Mouse (Mus musculus) adrenal gland, adult 2 months (tissue): ENCODE data around the gene Acad8. TPM values are rescaled to one million over a fixed set of nuclear protein-coding genes. Genes with fewer than 3 reads are reported as not detected.

ENCODE experiments used
- DNase-seq: peaks from one replicate; pipeline ENCODE4 v3.0.0; 2021
- long read RNA-seq: library from polyadenylated mRNA; stranded (forward); transcript quantifications from one replicate; pipeline ENCODE4 v2.0.0, GENCODE M21; 2021
- polyA plus RNA-seq: library from polyadenylated mRNA; depleted of rRNA; stranded (reverse); fragments of >200 nt; gene quantifications from 2 replicates; pipeline ENCODE4 v1.2.3, GENCODE M21; 2012; rRNA removed
- total RNA-seq, 2 experiments: library from RNA; stranded (reverse); gene quantifications; 2 replicates each; pipeline ENCODE4 v1.2.3; 2021

Gene Acad8
- 10 to 100 TPM; 54.2 to 69.9 TPM for total RNA-seq
- 13.3 and 15.9 TPM in 2 replicates for polyA plus RNA-seq
- long read RNA-seq, transcript Acad8-201 (11 exons, 2,859 nt) = major isoform, 89 of 105 reads
- long read RNA-seq, partial matches to known transcripts = 0 of 105 reads
- long read RNA-seq, other reads (novel, unspliced or antisense) = 16 of 105 reads

GRCm38 (mm10) chr9:26999461-27000395, at the start of gene Acad8, which contains the start of gene Thyn1:
Gene Acad8, minus strand, starts transcription at chr9:26999566.
Gene Thyn1, plus strand, starts transcription at chr9:26999710.
- peak; percentile 97 for DNase-seq

DNA sequence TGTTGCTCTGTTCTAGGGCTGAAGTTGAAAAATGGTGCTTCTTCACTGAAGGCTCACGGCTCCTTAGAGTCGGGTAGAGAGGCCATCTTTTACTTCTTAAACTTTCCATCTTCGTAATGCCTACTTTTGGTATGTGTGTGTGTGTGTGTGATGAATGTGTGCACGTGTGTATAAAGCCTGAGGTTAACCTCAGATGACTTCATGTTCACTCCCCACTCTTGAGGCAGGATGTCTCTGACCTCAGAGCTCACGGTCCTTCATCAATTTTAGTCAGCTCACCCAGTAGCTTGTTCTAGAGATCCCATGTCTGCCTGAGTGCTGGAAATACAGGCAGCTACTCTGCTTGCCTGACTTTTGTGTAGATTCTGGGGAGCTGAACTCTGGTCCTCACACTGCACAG, 44.5 kb upstream of the Acad8 start:
- DNase-seq = no peak

- no peak for DNase-seq
These were observed 31.4 kb upstream of the Acad8 start for GRCm38 (mm10) chr9:27030763-27031100.

DNA sequence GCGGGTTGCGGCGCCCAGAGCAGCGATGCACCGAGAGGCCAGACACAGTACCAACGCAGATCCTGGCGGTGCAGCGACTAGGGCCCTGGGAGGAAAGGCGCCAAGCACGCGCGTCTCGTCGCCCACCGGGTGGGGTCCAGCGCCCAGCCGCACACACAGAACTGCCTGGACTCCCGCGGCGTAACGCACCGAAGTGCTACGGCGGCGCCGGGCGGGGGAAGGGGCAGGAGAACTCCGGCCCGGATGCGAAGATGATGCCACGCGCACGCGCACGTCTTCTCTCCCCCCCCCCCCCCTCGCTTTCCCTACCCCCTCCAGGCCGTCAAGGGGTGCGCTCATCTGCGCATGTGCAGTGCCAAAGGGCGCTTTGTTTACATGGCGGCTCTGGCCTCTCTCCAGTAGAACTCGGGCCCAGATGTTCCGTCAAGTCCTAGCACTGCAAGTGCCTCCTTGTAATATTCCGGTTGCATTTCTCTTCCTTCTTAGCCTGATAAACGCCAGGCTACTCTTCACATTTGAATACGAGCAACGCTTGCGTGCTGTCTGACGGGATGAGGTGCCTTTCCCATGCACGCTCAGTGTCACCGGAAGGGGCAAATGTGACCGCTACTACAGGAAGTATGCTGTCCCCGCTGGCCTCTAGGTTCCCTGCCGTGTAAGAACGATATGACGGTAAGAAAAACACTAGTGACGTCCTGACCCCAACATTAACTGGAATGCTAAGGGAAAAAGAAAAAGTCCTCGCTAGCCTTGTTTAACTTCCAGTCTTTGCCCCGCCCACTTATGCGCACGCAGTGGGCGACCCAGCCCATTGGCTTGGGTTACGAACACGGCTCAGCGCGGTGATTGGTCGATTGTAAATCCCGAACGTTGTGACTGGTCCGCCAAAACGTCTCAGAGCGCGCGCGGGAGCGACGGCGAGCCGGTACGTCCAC, 30.7 kb upstream of the Acad8 start, which contains the start of the genes Vps26b and Ncapd3:
TSS of gene Vps26b (minus strand) at position 238 of the 935 bp plus-strand sequence.
TSS of gene Ncapd3 (plus strand) at position 348 of the 935 bp plus-strand sequence.
- peak; percentile 96 for DNase-seq

DNA sequence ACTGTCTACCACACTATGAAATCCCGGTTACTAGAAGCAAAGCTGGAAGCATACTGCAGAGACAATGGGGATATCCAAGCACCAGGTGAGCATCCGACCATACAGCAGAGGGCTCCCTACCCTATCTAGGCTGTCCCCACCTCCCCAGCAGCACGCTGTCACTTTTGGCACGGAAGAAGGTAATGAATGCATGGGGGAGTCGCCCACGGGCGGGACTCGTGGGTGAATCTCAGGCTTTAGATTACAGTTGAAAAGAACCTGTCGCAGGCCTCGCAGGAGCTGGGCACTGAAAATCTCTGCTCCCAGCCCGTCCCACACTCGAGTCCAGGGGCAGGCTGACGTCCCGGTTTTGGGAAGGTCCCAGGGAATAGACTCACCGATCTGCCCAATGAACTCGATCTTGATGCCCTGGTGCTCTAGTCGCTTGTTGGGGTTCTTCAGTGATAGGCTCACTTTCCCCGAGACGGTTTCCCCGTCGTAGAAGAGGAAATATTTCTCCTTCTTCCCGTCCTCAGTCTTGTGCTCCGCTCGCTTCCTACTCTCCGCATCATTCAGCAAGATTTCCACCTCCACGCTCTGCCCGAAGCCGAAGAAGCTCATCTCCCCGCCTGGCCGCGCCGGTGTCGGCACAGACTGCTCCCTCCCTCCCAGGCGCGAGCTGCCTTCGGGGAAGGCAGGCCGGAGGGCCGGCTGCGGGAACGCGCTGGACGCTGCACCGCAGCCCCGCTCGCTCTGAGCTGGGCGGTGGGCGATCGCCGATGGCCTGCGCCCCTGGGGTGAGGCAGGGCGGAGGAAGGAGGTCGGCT, 29.9 kb upstream of the Acad8 start:
- peak; percentile 56 for DNase-seq

DNA sequence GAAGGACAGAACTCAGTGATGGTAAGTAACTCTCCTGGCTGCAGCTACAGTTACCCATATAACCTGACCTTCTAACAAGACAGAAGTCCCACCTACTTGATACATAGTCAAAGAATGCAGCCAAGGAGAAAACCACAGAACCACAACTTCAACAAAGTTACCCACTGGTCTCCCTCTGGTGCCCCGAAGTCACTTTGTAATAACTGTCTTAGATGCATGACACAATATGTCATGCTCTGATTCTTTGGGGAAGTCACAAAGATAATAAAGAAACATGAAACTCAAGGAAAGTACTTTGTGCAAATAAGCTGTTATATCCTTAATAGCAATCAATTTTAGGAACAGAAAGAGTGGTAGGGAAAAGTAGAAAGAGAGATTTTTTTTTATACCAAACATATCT, 27.3 kb upstream of the Acad8 start:
- DNase-seq = no peak

- no peak for DNase-seq
These were observed 24.3 kb upstream of the Acad8 start for GRCm38 (mm10) chr9:27023681-27024080.

DNA sequence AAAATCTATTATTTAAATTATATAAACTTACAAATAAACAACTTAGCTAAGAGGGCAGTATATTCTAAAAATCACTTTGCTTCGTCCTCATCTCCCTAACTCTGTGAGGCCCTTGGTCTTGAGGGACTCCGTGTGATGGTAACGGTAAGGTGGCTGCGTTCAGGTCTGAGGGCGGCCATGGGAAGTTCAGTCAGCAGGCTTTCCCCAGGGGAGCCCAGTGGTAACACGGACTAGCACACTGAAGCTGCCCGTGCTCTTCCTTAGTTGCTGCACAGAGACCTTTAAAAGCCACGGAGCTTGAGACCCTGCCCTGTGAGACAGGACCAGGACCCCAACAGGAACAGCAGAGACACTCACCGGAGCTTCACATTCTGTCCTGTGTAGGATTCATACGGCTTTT, 19.6 kb upstream of the Acad8 start:
- DNase-seq = no peak

DNA sequence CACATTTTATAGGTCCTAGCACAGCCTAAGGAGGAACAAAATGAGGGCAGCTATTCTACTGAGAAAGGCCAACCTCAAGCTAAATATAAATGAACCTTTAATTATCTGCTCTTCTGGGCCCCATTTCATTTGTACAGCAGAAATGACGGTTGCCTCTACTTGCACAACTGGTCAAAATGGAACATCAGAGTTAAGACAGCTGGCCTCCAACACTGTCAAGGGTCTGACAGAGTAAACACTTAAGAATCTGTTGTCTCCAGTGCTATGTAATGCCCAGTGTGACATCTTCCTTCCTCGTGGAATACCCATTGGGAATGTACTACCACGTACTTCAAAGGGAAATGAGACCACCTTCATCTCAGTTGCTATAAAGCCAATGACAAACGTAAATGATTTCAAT, 12.2 kb upstream of the Acad8 start:
- DNase-seq = no peak

DNA sequence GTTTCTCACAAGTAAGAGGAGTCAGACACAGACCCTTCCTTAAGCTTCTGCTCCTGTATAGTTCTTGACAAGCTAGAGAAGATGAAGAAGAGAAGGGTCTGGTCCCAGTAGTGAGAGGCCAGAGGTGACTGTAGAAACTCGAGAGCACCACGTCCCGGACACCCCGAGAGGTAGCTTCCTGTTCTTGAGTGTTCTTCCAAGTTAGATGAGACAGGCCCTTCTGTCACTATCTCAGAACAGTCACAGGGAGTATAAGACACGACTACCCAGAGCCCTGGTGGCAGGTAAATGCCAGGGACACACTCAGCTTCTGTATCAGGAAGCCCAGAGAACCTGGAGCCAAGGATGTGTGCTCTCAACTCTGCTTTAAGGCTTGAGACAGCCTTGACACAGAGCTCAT, 9.9 kb upstream of the Acad8 start:
- DNase-seq = no peak

- no peak for DNase-seq
These were observed 7.5 kb upstream of the Acad8 start for GRCm38 (mm10) chr9:27006866-27007265.

GRCm38 (mm10) chr9:27005933-27006332, 6.6 kb upstream of the Acad8 start:
- DNase-seq = no peak

GRCm38 (mm10) chr9:27005231-27005630, 5.9 kb upstream of the Acad8 start:
- DNase-seq = no peak

DNA sequence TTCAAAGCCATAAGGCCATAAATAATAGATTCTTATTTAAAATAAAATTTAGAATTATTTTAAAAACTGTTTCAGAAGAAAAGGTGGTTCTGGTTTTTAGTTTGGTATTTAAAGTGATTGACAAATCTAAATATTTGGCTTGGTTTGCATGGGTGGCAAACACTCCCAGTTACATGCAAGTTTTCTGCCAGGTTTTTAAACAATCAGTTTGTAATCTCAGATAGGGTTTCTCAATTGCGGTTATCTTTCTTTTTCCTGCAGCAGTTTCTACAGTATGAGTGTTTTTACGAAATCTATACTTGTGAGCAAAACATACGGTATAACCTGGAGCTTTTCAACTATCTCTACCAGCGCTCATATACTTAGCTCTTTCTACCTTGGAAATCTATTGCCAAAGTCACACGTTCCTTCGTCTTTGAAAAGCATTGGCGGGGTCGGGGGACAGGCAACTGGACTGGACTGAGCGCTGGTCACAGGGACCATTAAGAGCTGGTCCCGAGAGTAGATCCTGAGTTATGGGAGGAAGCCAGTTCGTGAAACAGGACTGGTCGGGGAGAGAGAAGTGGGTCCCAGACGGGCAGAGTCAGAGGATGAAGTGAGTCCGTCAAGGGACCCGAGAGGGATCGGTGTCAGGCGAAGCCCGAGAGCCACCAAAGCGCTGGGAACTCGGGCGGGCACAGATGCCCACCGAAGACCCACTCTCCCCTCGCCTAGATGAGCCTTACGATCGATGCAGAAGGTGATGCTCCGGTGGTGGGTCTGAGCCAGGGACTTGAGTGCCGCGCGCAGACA, 501 bp downstream of the Acad8 start:
- no peak for DNase-seq

DNA sequence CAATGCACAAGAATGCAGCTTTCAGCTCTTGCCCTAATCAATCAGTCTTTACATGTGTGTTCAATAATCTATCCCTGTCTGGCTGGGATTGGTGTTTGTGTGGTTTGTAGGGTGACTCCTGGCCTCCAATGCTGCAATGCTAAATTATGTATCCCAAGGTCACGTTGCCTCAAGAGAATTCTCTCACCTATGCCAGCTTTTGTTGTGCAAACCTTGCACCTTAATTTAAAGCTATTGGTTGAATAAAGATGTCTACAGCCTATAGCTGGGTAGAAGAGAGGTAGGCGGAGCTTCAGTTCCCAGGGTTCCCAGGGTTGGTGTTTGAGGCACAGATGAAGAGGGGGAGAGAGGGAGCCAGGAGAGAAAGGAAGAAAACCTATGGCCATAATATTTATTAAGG, 1.9 kb downstream of the Acad8 start:
- DNase-seq = no peak

DNA sequence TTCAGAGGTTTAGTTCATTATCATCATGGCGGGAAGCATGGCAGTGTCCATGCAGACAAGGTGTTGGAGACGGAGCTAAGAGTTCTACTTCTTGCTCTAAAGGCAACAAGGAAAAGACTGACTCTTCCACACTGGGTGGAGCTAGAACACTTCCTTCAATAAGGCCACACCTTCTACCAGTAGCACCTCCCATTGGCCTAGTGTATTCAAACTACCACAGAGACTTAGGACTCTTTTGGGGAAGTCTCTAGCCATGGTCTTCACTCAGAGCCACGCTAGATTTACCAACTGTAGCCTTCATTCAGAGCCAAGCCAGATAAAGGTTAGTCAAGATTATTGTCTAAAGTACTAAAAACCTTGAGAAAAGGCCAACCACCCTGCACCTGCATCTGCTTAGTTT, 2.3 kb downstream of the Acad8 start:
- no peak for DNase-seq

DNA sequence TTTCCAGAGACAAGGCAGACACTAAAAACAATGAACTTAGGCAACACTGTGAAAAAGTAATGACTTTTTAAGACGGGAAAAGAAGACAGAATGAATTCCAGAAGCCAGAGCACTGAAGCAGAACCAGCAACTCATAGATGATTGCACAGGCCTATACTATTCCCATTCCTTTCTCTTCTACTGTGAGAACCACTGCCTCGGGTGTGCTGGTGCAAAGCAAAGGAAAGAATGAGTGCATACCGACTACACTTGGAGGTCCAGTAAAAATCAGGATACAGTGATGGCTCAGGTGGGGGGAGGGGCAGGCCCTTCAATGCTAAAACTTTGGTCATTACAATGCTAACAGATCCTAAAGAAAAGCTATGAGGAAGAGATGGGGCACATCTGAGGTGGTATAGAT, 5.5 kb downstream of the Acad8 start:
- no peak for DNase-seq

DNA sequence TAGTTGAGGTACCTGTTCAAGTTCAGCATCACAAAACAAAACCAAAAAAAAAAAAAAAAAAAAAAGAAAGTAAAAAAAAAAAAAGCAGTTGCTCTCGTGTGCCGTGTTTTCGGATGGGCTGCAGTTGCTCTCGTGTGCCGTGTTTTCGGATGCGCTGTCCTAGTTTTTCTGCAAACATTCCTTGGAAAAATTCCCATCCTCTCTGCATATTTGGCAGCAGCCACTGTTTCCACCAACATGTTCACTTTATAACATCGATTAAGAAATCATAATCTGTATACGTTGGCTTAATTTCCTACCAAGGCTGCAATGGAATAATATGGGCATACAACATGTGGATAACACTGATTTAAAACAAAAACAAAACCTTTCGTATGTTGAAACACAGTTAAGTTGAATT, 6.2 kb downstream of the Acad8 start:
- DNase-seq = no peak

GRCm38 (mm10) chr9:26990181-26990580, 9.2 kb downstream of the Acad8 start:
- no peak for DNase-seq

DNA sequence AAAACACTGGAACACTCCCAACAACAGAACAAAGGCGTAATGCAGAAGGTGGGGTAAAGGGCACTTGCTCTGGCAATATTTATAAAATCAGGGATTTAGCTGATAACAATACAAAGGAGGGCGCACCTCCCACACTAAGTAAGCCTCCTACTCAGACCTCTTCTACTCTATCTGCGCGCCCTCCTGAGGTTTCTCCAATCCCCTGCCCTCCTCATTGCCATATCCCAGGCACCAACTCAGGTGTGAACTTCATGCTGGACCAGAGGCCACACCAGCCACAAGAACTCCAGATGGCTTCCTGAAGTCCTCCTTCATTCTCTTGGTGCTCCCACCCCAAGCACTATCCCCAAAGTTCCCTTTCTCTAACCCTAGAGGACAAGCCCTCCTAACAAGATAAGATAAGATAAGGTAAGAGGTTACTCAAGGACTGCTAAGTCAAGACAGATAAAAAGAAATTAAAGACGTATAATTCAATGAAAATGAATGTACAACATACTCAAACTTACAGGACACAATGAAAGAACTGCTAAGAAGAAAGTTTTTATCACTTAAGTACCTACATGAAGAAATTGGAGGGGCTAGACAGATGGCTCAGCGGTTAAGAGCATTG, 13.6 kb downstream of the Acad8 start:
- no peak for DNase-seq
